Mouse (Mus musculus) adipocyte (in vitro differentiated cells): ENCODE results near the gene Casp8ap2.

Experiments used
- DNase-seq: peaks from one replicate; pipeline ENCODE4 v3.0.0-alpha.2; 2016; ENCODE audit warnings: low spot score

Casp8ap2 gene

GRCm38 (mm10) chr4:32615034-32615881, at the start of gene Casp8ap2:
Gene Casp8ap2 (plus strand): TSS chr4:32615451.
- DNase-seq: peak; percentile 99

- DNase-seq: peak; percentile 8
Measured at GRCm38 (mm10) chr4:32569054-32569453, 46.2 kb upstream of the Casp8ap2 start.

- peak; percentile 91 for DNase-seq
Measured at GRCm38 (mm10) chr4:32569995-32570938, 45.0 kb upstream of the Casp8ap2 start.

GRCm38 (mm10) chr4:32570939-32571317, 44.3 kb upstream of the Casp8ap2 start:
- DNase-seq: no peak

GRCm38 (mm10) chr4:32571441-32571840, 43.8 kb upstream of the Casp8ap2 start:
- DNase-seq: peak; percentile 54

GRCm38 (mm10) chr4:32572118-32572517, 43.1 kb upstream of the Casp8ap2 start:
- DNase-seq: peak; percentile 77

- no peak for DNase-seq
Measured at GRCm38 (mm10) chr4:32573586-32573985, 41.7 kb upstream of the Casp8ap2 start.

- DNase-seq: peak; percentile 13
Measured at GRCm38 (mm10) chr4:32574604-32575003, 40.6 kb upstream of the Casp8ap2 start.

- peak; percentile 22 for DNase-seq
Measured at GRCm38 (mm10) chr4:32575165-32575564, 40.1 kb upstream of the Casp8ap2 start.

- no peak for DNase-seq
Measured at GRCm38 (mm10) chr4:32579850-32580249, 35.4 kb upstream of the Casp8ap2 start.

GRCm38 (mm10) chr4:32584181-32584580, 31.1 kb upstream of the Casp8ap2 start:
- DNase-seq: no peak

- peak; percentile 54 for DNase-seq
Measured at GRCm38 (mm10) chr4:32586596-32586995, 28.7 kb upstream of the Casp8ap2 start.

GRCm38 (mm10) chr4:32587543-32587942, 27.7 kb upstream of the Casp8ap2 start:
- DNase-seq: no peak

- DNase-seq: no peak
Measured at GRCm38 (mm10) chr4:32588237-32588636, 27.0 kb upstream of the Casp8ap2 start.

GRCm38 (mm10) chr4:32601135-32601534, 14.1 kb upstream of the Casp8ap2 start:
- peak; percentile 61 for DNase-seq

- DNase-seq: no peak
Measured at GRCm38 (mm10) chr4:32602660-32603059, 12.6 kb upstream of the Casp8ap2 start, which contains the start of gene Gja10. Gene Gja10 (minus strand): TSS chr4:32602760.

- DNase-seq: no peak
Measured at GRCm38 (mm10) chr4:32621637-32622036, 6.4 kb downstream of the Casp8ap2 start.

- no peak for DNase-seq
Measured at GRCm38 (mm10) chr4:32651669-32652068, 36.4 kb downstream of the Casp8ap2 start.

- peak; percentile 15 for DNase-seq
Measured at GRCm38 (mm10) chr4:32656146-32656904, 41.1 kb downstream of the Casp8ap2 start.

- peak; percentile 92 for DNase-seq
Measured at GRCm38 (mm10) chr4:32656918-32657662, 41.8 kb downstream of the Casp8ap2 start, which contains the start of gene Mdn1. Gene Mdn1 (plus strand): TSS chr4:32657119.

- no peak for DNase-seq
Measured at GRCm38 (mm10) chr4:32665843-32666242, 50.6 kb downstream of the Casp8ap2 start.
